Mouse (Mus musculus) heart, postnatal 10 days (tissue): ENCODE results near the gene Xbp1. TPM values are rescaled to one million over a fixed set of nuclear protein-coding genes. Genes with fewer than 3 reads are reported as not detected.
"Not testable (repeated sequence)": the region's sequence is repeated elsewhere in the genome, so short reads cannot be mapped to it uniquely, and the experiment has no call there.

Experiments
- DNase-seq, 2 experiments: peaks; one replicate each; pipeline ENCODE4 v3.0.0; 2021
- intact Hi-C: fragments of 180-260 bp; cut with DNase I; formaldehyde crosslinking; loops from one replicate; pipeline ENCODE4 v1.15.1; 2025
- total RNA-seq, 2 experiments: library from RNA; stranded (reverse); gene quantifications; 2 replicates each; pipeline ENCODE4 v1.2.3; 2021

The Xbp1 gene
- total RNA-seq, 2 experiments from 2014 or later, result 48.9 to 55.5 TPM

- DNase-seq, result no peak
- intact Hi-C loops, result no loop called here
Observed at GRCm38 (mm10) chr11:5500903-5501741, 19.3 kb upstream of the Xbp1 start.

GRCm38 (mm10) chr11:5502351-5503051 lies 18.0 kb upstream of the Xbp1 start:
- DNase-seq, result no peak
- intact Hi-C loops, result no loop called here

GRCm38 (mm10) chr11:5505856-5506575 lies 14.4 kb upstream of the Xbp1 start:
- peak; percentile 57 to 58 for DNase-seq
- intact Hi-C loops, result no loop called here

GRCm38 (mm10) chr11:5509215-5510098 lies 11.0 kb upstream of the Xbp1 start:
- DNase-seq, result no peak
- intact Hi-C loops, result no loop called here

GRCm38 (mm10) chr11:5510099-5510391 lies 10.4 kb upstream of the Xbp1 start:
- no peak for DNase-seq
- intact Hi-C loops, result no loop called here

- DNase-seq, intact Hi-C loops: not testable (repeated sequence)
Observed at GRCm38 (mm10) chr11:5510686-5511085, 9.8 kb upstream of the Xbp1 start.

- DNase-seq, result no peak
Observed at GRCm38 (mm10) chr11:5512099-5512725, 8.2 kb upstream of the Xbp1 start.

GRCm38 (mm10) chr11:5512961-5513360 lies 7.5 kb upstream of the Xbp1 start:
- intact Hi-C loops, result no loop called here
- DNase-seq, result no peak

More at GRCm38 (mm10) chr11:5512099-5512725, 8.2 kb upstream of the Xbp1 start:
- intact Hi-C loops, result no loop called here

GRCm38 (mm10) chr11:5514091-5514490 lies 6.4 kb upstream of the Xbp1 start:
- intact Hi-C loops, result no loop called here
- DNase-seq, result no peak

- intact Hi-C loops, result no loop called here
- no peak for DNase-seq
Observed at GRCm38 (mm10) chr11:5515196-5515595, 5.3 kb upstream of the Xbp1 start.

- intact Hi-C loops, result no loop called here
Observed at GRCm38 (mm10) chr11:5515655-5516054, 4.8 kb upstream of the Xbp1 start.

GRCm38 (mm10) chr11:5516151-5516550 lies 4.3 kb upstream of the Xbp1 start:
- no peak for DNase-seq
- intact Hi-C loops, result no loop called here

More at GRCm38 (mm10) chr11:5515655-5516054, 4.8 kb upstream of the Xbp1 start:
- no peak for DNase-seq

- intact Hi-C loops, result no loop called here
Observed at GRCm38 (mm10) chr11:5516617-5517016, 3.8 kb upstream of the Xbp1 start.

GRCm38 (mm10) chr11:5517346-5517745 lies 3.1 kb upstream of the Xbp1 start:
- intact Hi-C loops, result no loop called here
- DNase-seq, result no peak

More at GRCm38 (mm10) chr11:5516617-5517016, 3.8 kb upstream of the Xbp1 start:
- no peak for DNase-seq

- intact Hi-C loops, result loop anchor here (2.0 kb wide), 1 partner anchor 35 kb away; no protein-coding TSS in a partner anchor
Observed at GRCm38 (mm10) chr11:5519681-5520080, 778 bp upstream of the Xbp1 start.

GRCm38 (mm10) chr11:5521266-5521515 lies 732 bp downstream of the Xbp1 start:
- intact Hi-C loops, result loop anchor here (2.0 kb wide), 1 partner anchor 36 kb away; no protein-coding TSS in a partner anchor
- no peak for DNase-seq

More at GRCm38 (mm10) chr11:5519681-5520080, 778 bp upstream of the Xbp1 start:
- no peak for DNase-seq

- intact Hi-C loops, result loop anchor here (2.0 kb wide), 2 partner anchors 19 to 37 kb away; no protein-coding TSS in a partner anchor
- DNase-seq, result peak; percentile 83
Observed at GRCm38 (mm10) chr11:5521516-5522291, 1.2 kb downstream of the Xbp1 start.

- intact Hi-C loops, result loop anchor here (2.0 kb wide), 1 partner anchor 18 kb away; no protein-coding TSS in a partner anchor
- DNase-seq, result no peak
Observed at GRCm38 (mm10) chr11:5522798-5523415, 2.4 kb downstream of the Xbp1 start.

- intact Hi-C loops, result no loop called here
- no peak for DNase-seq
Observed at GRCm38 (mm10) chr11:5525418-5525817, 5.0 kb downstream of the Xbp1 start.
